Comparison of ENCODE assay signal across 8 mouse cellular contexts in the genomic region with DNA sequence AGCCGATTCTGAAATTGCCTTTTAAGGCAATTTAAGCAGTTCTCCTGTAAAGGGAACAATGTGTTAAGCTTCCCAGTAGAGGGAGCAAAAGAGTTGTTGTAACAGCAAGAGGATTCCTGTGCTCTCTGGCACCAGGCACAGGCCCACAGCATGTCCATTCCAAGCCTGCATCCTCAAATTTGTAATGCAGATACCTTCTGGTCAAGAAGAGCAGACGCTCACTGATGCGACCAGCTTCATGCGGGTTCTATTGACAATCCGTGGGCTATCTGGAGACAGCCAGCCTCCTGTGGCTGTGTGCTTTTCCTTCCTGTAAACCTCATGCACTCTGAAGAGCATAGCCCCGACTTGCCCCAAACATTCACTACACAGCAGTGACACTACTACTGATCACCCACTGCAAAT. TPM values are rescaled to one million over a fixed set of nuclear protein-coding genes. Genes with fewer than 3 reads are reported as not detected.
A peak's percentile ranks its signal among the peaks of the same experiment; 100 is the strongest.
DNase-seq lines count a peak whose midpoint lies in the region; ATAC-seq and TF ChIP-seq lines count a peak whose summit lies in the region.

No protein-coding gene starts in this region.

- TF ChIP-seq CTCF in gastrocnemius, adult 2 months (IDR thresholded peaks at IDR 0.05) = peak; percentile 52

- H3K4me1 ChIP-seq in hindbrain, embryonic 12.5 days = no peaks in the 10 kb centered on the region

- no peak for DNase-seq in gastrocnemius, adult 2 months
- no peak for DNase-seq in gastrocnemius, postnatal 25 days
- DNase-seq in CD4-positive, CD25-positive, alpha-beta regulatory T cell, adult 2 months (ENCODE audit: low read depth, low spot score) = peak; percentile 73
- DNase-seq in cerebellum, adult 9-10 months = peak; percentile 6
- peak; percentile 11 to 22 for DNase-seq in layer of hippocampus, postnatal 25 days (ENCODE audit: extremely low spot score in 1 of 2, low spot score in 1 of 2)
- peak; percentile 55 for DNase-seq in lung, postnatal 36 days
- peak; percentile 15 for DNase-seq in right cerebral cortex, postnatal 4 days

- H3K27me3 ChIP-seq in hindbrain, embryonic 12.5 days = no peaks in the 10 kb centered on the region

- ATAC-seq in hindbrain, embryonic 12.5 days (ENCODE audit: low FRiP score) = peak; percentile 68; the same call in 1 of the 2 replicates

- H3K9me3 ChIP-seq in hindbrain, embryonic 12.5 days (replicated peaks) = no peaks in the 10 kb centered on the region

- H3K27ac ChIP-seq in gastrocnemius, adult 2 months = no peak overlapping the region
- no peak overlapping the region for H3K27ac ChIP-seq in hindbrain, embryonic 12.5 days

- H3K4me3 ChIP-seq in gastrocnemius, adult 2 months = no peak overlapping the region
- no peak overlapping the region for H3K4me3 ChIP-seq in hindbrain, embryonic 12.5 days

- H3K36me3 ChIP-seq in hindbrain, embryonic 12.5 days = no peaks in the 10 kb centered on the region

- intact Hi-C loops in gastrocnemius, adult 2 months (cut with DNase I) = no loop called here

- H3K4me2 ChIP-seq in hindbrain, embryonic 12.5 days (replicated peaks) = no peak overlapping the region

- 31% methylated on average over 6 of the region's 6 CpGs for WGBS in hindbrain, embryonic 12.5 days

- no peak overlapping the region for H3K9ac ChIP-seq in hindbrain, embryonic 12.5 days

RNA-seq across cellular contexts. Expression of a gene that starts 6.9 kb away (rescaled TPM):
- 1 to 10 TPM in 1 of 2 experiments, under 1 TPM in 1; 0.89 to 1.6 TPM for total RNA-seq in gastrocnemius, adult 2 months (2021)
- 1 to 10 TPM; 2.0 to 2.5 TPM for total RNA-seq in gastrocnemius, postnatal 25 days (2021)
- 2.2 and 3.1 TPM in 2 replicates for polyA plus RNA-seq in hindbrain, embryonic 12.5 days (2016; fragmentation: Nextera tagmentation; extraction: Ambion mirVana)
- under 1 TPM; 0.54 to 0.98 TPM for total RNA-seq in layer of hippocampus, postnatal 25 days (2021)

RNA-seq across cellular contexts. Expression of a gene that starts 12.0 kb away (rescaled TPM):
- under 1 TPM in 1 of 2 experiments, not detected in 1; 0.31 TPM for total RNA-seq in gastrocnemius, adult 2 months (2021)
- total RNA-seq in gastrocnemius, postnatal 25 days (2021) = under 1 TPM; 0.10 to 0.21 TPM
- polyA plus RNA-seq in hindbrain, embryonic 12.5 days (2016; fragmentation: Nextera tagmentation; extraction: Ambion mirVana) = not detected in 2 replicates
- not detected for total RNA-seq in layer of hippocampus, postnatal 25 days (2021)

RNA-seq across cellular contexts. Expression of a gene that starts 29.1 kb away (rescaled TPM):
- not detected for total RNA-seq in gastrocnemius, adult 2 months (2021)
- total RNA-seq in gastrocnemius, postnatal 25 days (2021) = not detected
- polyA plus RNA-seq in hindbrain, embryonic 12.5 days (2016; fragmentation: Nextera tagmentation; extraction: Ambion mirVana) = 0.25 TPM in 1 of 2 replicates, not detected in the other
- not detected for total RNA-seq in layer of hippocampus, postnatal 25 days (2021)

RNA-seq across cellular contexts. Expression of a gene that starts 48.8 kb away (rescaled TPM):
- total RNA-seq in gastrocnemius, adult 2 months (2021) = not detected
- not detected for total RNA-seq in gastrocnemius, postnatal 25 days (2021)
- not detected in 2 replicates for polyA plus RNA-seq in hindbrain, embryonic 12.5 days (2016; fragmentation: Nextera tagmentation; extraction: Ambion mirVana)
- not detected for total RNA-seq in layer of hippocampus, postnatal 25 days (2021)

Comparison
In these comparisons a context has a peak if more than half of its experiments do, and no peak if none do; other contexts are left out.
1. DNase-seq: peak in CD4-positive, CD25-positive, alpha-beta regulatory T cell, adult 2 months (single experiment), cerebellum, adult 9-10 months (single experiment), layer of hippocampus, postnatal 25 days (2 of 2), lung, postnatal 36 days (single experiment) and right cerebral cortex, postnatal 4 days (single experiment); none in gastrocnemius, adult 2 months (single experiment) and gastrocnemius, postnatal 25 days (single experiment).